Mouse (Mus musculus): ENCODE results near the gene Minpp1. TPM values are rescaled to one million over a fixed set of nuclear protein-coding genes. Genes with fewer than 3 reads are reported as not detected.

Gene Minpp1
- 22.9 TPM for polyA plus RNA-seq (2012; fragmentation: generic; extraction: Trizol)

DNA sequence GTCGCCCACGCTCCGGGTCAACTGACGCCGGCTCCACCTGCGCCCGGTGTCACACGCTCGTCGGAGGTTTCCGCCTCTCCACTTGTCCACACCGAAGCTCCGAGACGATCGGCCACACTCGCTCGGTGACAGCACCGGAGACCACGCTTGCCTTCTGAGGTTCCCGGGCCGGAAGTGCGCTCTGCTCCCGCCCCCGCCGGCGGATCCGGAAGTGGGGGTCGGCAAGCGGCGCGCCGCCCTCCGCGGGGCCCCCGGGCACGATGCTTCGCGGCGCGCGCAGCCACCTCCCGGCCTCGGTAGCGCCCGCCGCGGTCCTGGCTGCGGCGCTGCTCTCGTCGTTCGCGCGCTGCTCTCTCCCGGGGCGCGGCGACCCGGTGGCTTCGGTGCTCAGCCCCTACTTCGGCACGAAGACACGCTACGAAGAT is at the start of gene Minpp1:
Gene Minpp1, plus strand, starts transcription at position 89 of the 425 bp plus-strand sequence.
- Histone ChIP-seq H3K4me2 (ENCODE audit: low read depth) (peak within 1 kb of the TSS; percentile 99), H3ac (ENCODE audit: control insufficient read depth, insufficient read length) (peak within 1 kb of the TSS; percentile 90)
- no peak for TF ChIP-seq CEBPB (IDR thresholded peaks at IDR 0.05; ENCODE audit: insufficient read depth, poor library complexity, severe bottlenecking)
- peak in 1 of 3 experiments; percentile 2 for TF ChIP-seq MYOD1 (IDR thresholded peaks at IDR 0.05; ENCODE audit: control insufficient read depth in 1 of 3, insufficient read length in 2 of 3, low read depth in 2 of 3)
- TF ChIP-seq TCF3 (IDR thresholded peaks at IDR 0.05; ENCODE audit: insufficient read length, low read depth), result no peak
- peak; percentile 83 for TF ChIP-seq POLR2AphosphoS2 (IDR thresholded peaks at IDR 0.05; ENCODE audit: insufficient read length, low read depth)
- TF ChIP-seq TCF12 (IDR thresholded peaks at IDR 0.05; ENCODE audit: insufficient read depth, poor library complexity, severe bottlenecking), result no peak
- peak; percentile 58 for TF ChIP-seq SRF (IDR thresholded peaks at IDR 0.05; ENCODE audit: control insufficient read depth, insufficient read length, low read depth)
- TF ChIP-seq USF1 (IDR thresholded peaks at IDR 0.05; ENCODE audit: low read depth), result no peak
- TF ChIP-seq MYOG (IDR thresholded peaks at IDR 0.05; ENCODE audit: control insufficient read depth in 1 of 3, insufficient read depth in 1 of 3, insufficient read length in 2 of 3, low read depth in 2 of 3), result peak in 1 of 3 experiments; percentile 23
- TF ChIP-seq E2F4 (IDR thresholded peaks at IDR 0.05; ENCODE audit: insufficient read depth), result peak; percentile 39
- no peak for TF ChIP-seq REST (IDR thresholded peaks at IDR 0.05; ENCODE audit: insufficient read depth, insufficient read length)
- TF ChIP-seq POLR2A (IDR thresholded peaks at IDR 0.05; ENCODE audit: insufficient read length, low read depth), result peak; percentile 90
- TF ChIP-seq MAX (IDR thresholded peaks at IDR 0.05; ENCODE audit: low read depth), result no peak

DNA sequence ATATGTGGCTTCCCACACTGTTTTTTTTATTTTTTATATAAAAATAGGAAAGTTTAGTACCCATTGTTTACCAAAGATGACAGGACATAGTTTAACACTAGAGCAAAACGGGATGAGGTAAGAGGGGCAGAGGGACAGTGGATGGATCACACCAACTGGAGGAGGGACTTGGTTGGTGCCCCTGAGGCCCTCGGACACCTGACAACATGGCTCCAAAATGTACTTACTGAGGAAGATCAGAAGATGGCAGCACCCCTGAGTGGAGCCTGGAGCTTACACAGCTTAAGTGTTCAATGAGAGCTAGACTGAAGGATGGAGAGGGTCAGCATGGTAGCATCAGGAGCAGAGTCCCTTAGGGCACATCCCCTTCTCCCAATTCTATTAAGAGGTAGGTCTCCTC is 46.2 kb upstream of the Minpp1 start:
- Histone ChIP-seq H3K36me3 (ENCODE audit: control insufficient read depth, insufficient read depth) (no peaks in the 10 kb centered on the region), H3K27me3 (ENCODE audit: control insufficient read depth, insufficient read depth, insufficient read length) (no peaks in the 10 kb centered on the region), H3ac (ENCODE audit: control insufficient read depth, insufficient read length) (no peak overlapping the region), H3K4me3 (no peak overlapping the region), H3K4me2 (ENCODE audit: low read depth) (no peak overlapping the region), H3K79me2 (ENCODE audit: control insufficient read depth, insufficient read depth) (no peaks in the 10 kb centered on the region)
- no peak for TF ChIP-seq REST (IDR thresholded peaks at IDR 0.05; ENCODE audit: insufficient read depth, insufficient read length)
- TF ChIP-seq MYOD1 (IDR thresholded peaks at IDR 0.05; ENCODE audit: control insufficient read depth in 1 of 3, insufficient read length in 2 of 3, low read depth in 2 of 3), result no peak
- no peak for TF ChIP-seq POLR2AphosphoS2 (IDR thresholded peaks at IDR 0.05; ENCODE audit: insufficient read length, low read depth)
- TF ChIP-seq USF1 (IDR thresholded peaks at IDR 0.05; ENCODE audit: low read depth), result no peak
- no peak for TF ChIP-seq SRF (IDR thresholded peaks at IDR 0.05; ENCODE audit: control insufficient read depth, insufficient read length, low read depth)
- no peak for TF ChIP-seq TCF3 (IDR thresholded peaks at IDR 0.05; ENCODE audit: insufficient read length, low read depth)
- no peak for TF ChIP-seq TCF12 (IDR thresholded peaks at IDR 0.05; ENCODE audit: insufficient read depth, poor library complexity, severe bottlenecking)
- TF ChIP-seq POLR2A (IDR thresholded peaks at IDR 0.05; ENCODE audit: insufficient read length, low read depth), result no peak
- TF ChIP-seq MAX (IDR thresholded peaks at IDR 0.05; ENCODE audit: low read depth), result no peak
- no peak for TF ChIP-seq E2F4 (IDR thresholded peaks at IDR 0.05; ENCODE audit: insufficient read depth)
- no peak for TF ChIP-seq CEBPB (IDR thresholded peaks at IDR 0.05; ENCODE audit: insufficient read depth, poor library complexity, severe bottlenecking)
- TF ChIP-seq MYOG (IDR thresholded peaks at IDR 0.05; ENCODE audit: control insufficient read depth in 1 of 3, insufficient read depth in 1 of 3, insufficient read length in 2 of 3, low read depth in 2 of 3), result no peak

More for the DNA sequence above, at the start of gene Minpp1:
- Histone ChIP-seq H3K36me3 (ENCODE audit: control insufficient read depth, insufficient read depth) (no peaks in the 10 kb centered on the region), H3K27me3 (ENCODE audit: control insufficient read depth, insufficient read depth, insufficient read length) (peaks cover 7% of the 10 kb centered on the region), H3K79me2 (ENCODE audit: control insufficient read depth, insufficient read depth) (peaks cover 20% of the 10 kb centered on the region), H3K4me3 (peak within 1 kb of the TSS; percentile 54)

- TF ChIP-seq REST (IDR thresholded peaks at IDR 0.05; ENCODE audit: insufficient read depth, insufficient read length) (no peak), E2F4 (IDR thresholded peaks at IDR 0.05; ENCODE audit: insufficient read depth) (no peak), SRF (IDR thresholded peaks at IDR 0.05; ENCODE audit: control insufficient read depth, insufficient read length, low read depth) (no peak), TCF12 (IDR thresholded peaks at IDR 0.05; ENCODE audit: insufficient read depth, poor library complexity, severe bottlenecking) (no peak), MAX (IDR thresholded peaks at IDR 0.05; ENCODE audit: low read depth) (no peak), TCF3 (IDR thresholded peaks at IDR 0.05; ENCODE audit: insufficient read length, low read depth) (no peak), MYOD1 (IDR thresholded peaks at IDR 0.05; ENCODE audit: control insufficient read depth in 1 of 3, insufficient read length in 2 of 3, low read depth in 2 of 3) (no peak), MYOG (IDR thresholded peaks at IDR 0.05; ENCODE audit: control insufficient read depth in 1 of 3, insufficient read depth in 1 of 3, insufficient read length in 2 of 3, low read depth in 2 of 3) (no peak), POLR2A (IDR thresholded peaks at IDR 0.05; ENCODE audit: insufficient read length, low read depth) (no peak), POLR2AphosphoS2 (IDR thresholded peaks at IDR 0.05; ENCODE audit: insufficient read length, low read depth) (no peak), USF1 (IDR thresholded peaks at IDR 0.05; ENCODE audit: low read depth) (no peak), CEBPB (IDR thresholded peaks at IDR 0.05; ENCODE audit: insufficient read depth, poor library complexity, severe bottlenecking) (no peak)
- H3K4me3 ChIP-seq, result no peak overlapping the region
Measured at GRCm38 (mm10) chr19:32441568-32441967, 44.0 kb upstream of the Minpp1 start.

GRCm38 (mm10) chr19:32448931-32449330 is 36.6 kb upstream of the Minpp1 start:
- Histone ChIP-seq H3K4me2 (ENCODE audit: low read depth) (no peak overlapping the region), H3K27me3 (ENCODE audit: control insufficient read depth, insufficient read depth, insufficient read length) (no peaks in the 10 kb centered on the region), H3K36me3 (ENCODE audit: control insufficient read depth, insufficient read depth) (no peaks in the 10 kb centered on the region), H3K79me2 (ENCODE audit: control insufficient read depth, insufficient read depth) (no peaks in the 10 kb centered on the region), H3ac (ENCODE audit: control insufficient read depth, insufficient read length) (no peak overlapping the region), H3K4me3 (no peak overlapping the region)
- TF ChIP-seq CEBPB (IDR thresholded peaks at IDR 0.05; ENCODE audit: insufficient read depth, poor library complexity, severe bottlenecking) (no peak), TCF3 (IDR thresholded peaks at IDR 0.05; ENCODE audit: insufficient read length, low read depth) (no peak), MYOD1 (IDR thresholded peaks at IDR 0.05; ENCODE audit: control insufficient read depth in 1 of 3, insufficient read length in 2 of 3, low read depth in 2 of 3) (no peak), SRF (IDR thresholded peaks at IDR 0.05; ENCODE audit: control insufficient read depth, insufficient read length, low read depth) (no peak), E2F4 (IDR thresholded peaks at IDR 0.05; ENCODE audit: insufficient read depth) (no peak), TCF12 (IDR thresholded peaks at IDR 0.05; ENCODE audit: insufficient read depth, poor library complexity, severe bottlenecking) (no peak), REST (IDR thresholded peaks at IDR 0.05; ENCODE audit: insufficient read depth, insufficient read length) (no peak), POLR2A (IDR thresholded peaks at IDR 0.05; ENCODE audit: insufficient read length, low read depth) (no peak), MAX (IDR thresholded peaks at IDR 0.05; ENCODE audit: low read depth) (no peak), POLR2AphosphoS2 (IDR thresholded peaks at IDR 0.05; ENCODE audit: insufficient read length, low read depth) (no peak), USF1 (IDR thresholded peaks at IDR 0.05; ENCODE audit: low read depth) (no peak), MYOG (IDR thresholded peaks at IDR 0.05; ENCODE audit: control insufficient read depth in 1 of 3, insufficient read depth in 1 of 3, insufficient read length in 2 of 3, low read depth in 2 of 3) (no peak)

More at GRCm38 (mm10) chr19:32441568-32441967, 44.0 kb upstream of the Minpp1 start:
- Histone ChIP-seq H3K36me3 (ENCODE audit: control insufficient read depth, insufficient read depth) (no peaks in the 10 kb centered on the region), H3K27me3 (ENCODE audit: control insufficient read depth, insufficient read depth, insufficient read length) (no peaks in the 10 kb centered on the region), H3ac (ENCODE audit: control insufficient read depth, insufficient read length) (no peak overlapping the region), H3K4me2 (ENCODE audit: low read depth) (no peak overlapping the region), H3K79me2 (ENCODE audit: control insufficient read depth, insufficient read depth) (no peaks in the 10 kb centered on the region)

Measured in myocyte (in vitro differentiated cells).